Mouse (Mus musculus) limb, embryonic 11.5 days (tissue): Measurements from ENCODE around the gene Dand5. TPM values are rescaled to one million over a fixed set of nuclear protein-coding genes. Genes with fewer than 3 reads are reported as not detected.

Source experiments
- ATAC-seq: fragments of 200-750 bp; cut with Nextera tagmentation; 2 replicates; pipeline ENCODE4 v1.8.0; 2017; ENCODE audit warnings: low read depth; ENCODE audit not compliant: insufficient number of reproducible peaks, low FRiP score, low TSS enrichment
- DNase-seq: peaks from one replicate; pipeline ENCODE4 v3.0.0-alpha.2; 2015; ENCODE audit warnings: low spot score
- H3K27ac ChIP-seq: fragments of 300-500 bp; sonication (generic); replicated peaks from 2 replicates; pipeline ENCODE4 v1.5.1; 2014; ENCODE audit warnings: low read depth, mild to moderate bottlenecking, low read length
- H3K27me3 ChIP-seq: fragments of 300-500 bp; sonication (generic); 2 replicates; pipeline ENCODE4 v1.6.1; 2014; ENCODE audit warnings: mild to moderate bottlenecking, low read length, mixed read lengths; ENCODE audit not compliant: control insufficient read depth, insufficient read depth
- H3K36me3 ChIP-seq: fragments of 300-500 bp; sonication (generic); 2 replicates; pipeline ENCODE4 v1.6.1; 2014; ENCODE audit warnings: mild to moderate bottlenecking, low read length, moderate library complexity, mixed read lengths; ENCODE audit not compliant: control insufficient read depth, insufficient read depth
- H3K4me1 ChIP-seq: fragments of 300-500 bp; sonication (generic); 2 replicates; pipeline ENCODE4 v1.6.1; 2014; ENCODE audit warnings: low read length, mixed read lengths; ENCODE audit not compliant: control insufficient read depth, insufficient read depth
- H3K4me2 ChIP-seq: fragments of 300-500 bp; sonication (generic); 2 replicates; pipeline ENCODE4 v1.6.1; 2014; ENCODE audit warnings: low read depth, mild to moderate bottlenecking, moderate library complexity; ENCODE audit not compliant: severe bottlenecking
- H3K4me3 ChIP-seq: fragments of 300-500 bp; sonication (generic); 2 replicates; pipeline ENCODE4 v1.5.1; 2014; ENCODE audit warnings: low read depth, low read length
- H3K9ac ChIP-seq: fragments of 300-500 bp; sonication (generic); 2 replicates; pipeline ENCODE4 v1.6.1; 2014; ENCODE audit warnings: mild to moderate bottlenecking, low read length
- H3K9me3 ChIP-seq: fragments of 300-500 bp; sonication (generic); 2 replicates; pipeline ENCODE4 v1.6.1; 2016; ENCODE audit warnings: low read length; ENCODE audit not compliant: control insufficient read depth
- WGBS: fragments of 180-500 bp; shearing (Covaris S2); extraction: QIAGEN DNeasy Blood & Tissue Kit; methylation state at CpG from one replicate; pipeline ENCODE4 v1.1.7; 2014; 5-methylcytosine and 5-hydroxymethylcytosine counted together
- polyA plus RNA-seq: library from polyadenylated mRNA; unstranded; fragments of >200 nt; fragmentation: Nextera tagmentation; extraction: Ambion mirVana; gene quantifications from 2 replicates; pipeline ENCODE4 v1.2.1, GENCODE M21; 2014

Dand5 gene
- polyA plus RNA-seq, 1 experiment from 2014 or later, result 3.9 TPM

GRCm38 (mm10) chr8:84779519-84780224, 43.0 kb downstream of the Dand5 start:
- 1% methylated on average over 19 of the region's 19 CpGs for WGBS
- no peak for DNase-seq
- no peaks in the 10 kb centered on the region for H3K36me3 ChIP-seq
- no peak overlapping the region for H3K27ac ChIP-seq
- H3K9me3 ChIP-seq, result no peaks in the 10 kb centered on the region
- no peak overlapping the region for H3K9ac ChIP-seq
- peaks cover 35% of the 10 kb centered on the region for H3K4me1 ChIP-seq
- H3K27me3 ChIP-seq, result peaks cover 88% of the 10 kb centered on the region
- no peak overlapping the region; the same call in 1 of the 2 replicates for H3K4me3 ChIP-seq
- no peak overlapping the region for H3K4me2 ChIP-seq
- no peak for ATAC-seq

DNA sequence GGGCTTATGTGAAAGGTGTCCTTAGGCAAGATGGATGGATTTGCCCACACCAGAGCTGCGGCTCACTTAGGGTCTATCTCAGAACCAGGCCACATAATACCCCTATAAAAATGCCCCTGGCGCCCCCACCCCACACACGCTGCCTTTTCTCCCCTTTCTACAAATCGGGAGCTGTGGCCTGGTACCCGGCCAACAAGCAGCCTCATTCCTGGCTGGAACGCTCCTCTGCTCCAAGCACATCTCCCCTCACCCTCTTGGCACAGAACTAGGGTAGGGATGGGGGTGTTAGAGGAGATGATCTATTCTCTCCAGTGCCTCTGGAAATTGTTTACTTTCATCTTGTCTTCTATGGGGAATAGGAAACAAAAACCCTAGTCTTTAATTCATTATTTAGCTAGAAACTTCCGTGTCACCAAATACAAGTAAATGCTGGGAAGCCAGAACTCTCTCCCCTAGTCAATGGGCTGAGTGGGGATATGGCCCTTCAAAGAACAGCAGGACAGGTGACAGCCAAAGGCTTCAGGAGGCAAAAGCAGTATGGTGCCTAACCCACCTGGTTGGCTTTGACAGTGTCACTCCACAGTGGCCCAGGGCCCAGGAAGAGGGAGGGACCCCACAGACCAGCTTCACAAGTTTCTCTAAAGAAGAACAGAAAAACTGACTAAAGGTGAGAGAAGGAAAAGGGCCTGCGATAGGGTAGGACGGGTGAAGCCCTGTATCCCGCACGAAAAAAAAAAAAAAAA, 43.8 kb downstream of the Dand5 start:
- no peak for DNase-seq
- Histone ChIP-seq H3K36me3 (no peaks in the 10 kb centered on the region), H3K27ac (no peak overlapping the region), H3K4me3 (no peak overlapping the region), H3K4me2 (no peak overlapping the region), H3K4me1 (peaks cover 35% of the 10 kb centered on the region), H3K9ac (no peak overlapping the region), H3K9me3 (no peaks in the 10 kb centered on the region), H3K27me3 (peaks cover 85% of the 10 kb centered on the region)
- ATAC-seq, result no peak
- WGBS, result 1% methylated on average over 11 of the region's 11 CpGs

GRCm38 (mm10) chr8:84777899-84778637, 44.6 kb downstream of the Dand5 start:
- no peak overlapping the region for H3K27ac ChIP-seq
- no peaks in the 10 kb centered on the region for H3K9me3 ChIP-seq
- H3K36me3 ChIP-seq, result no peaks in the 10 kb centered on the region
- H3K9ac ChIP-seq, result no peak overlapping the region
- DNase-seq (no peak), ATAC-seq (no peak)
- 10% methylated on average over 10 of the region's 10 CpGs for WGBS
- no peak overlapping the region for H3K4me3 ChIP-seq
- H3K4me2 ChIP-seq, result no peak overlapping the region
- H3K27me3 ChIP-seq, result peaks cover 86% of the 10 kb centered on the region
- H3K4me1 ChIP-seq, result peaks cover 39% of the 10 kb centered on the region

DNA sequence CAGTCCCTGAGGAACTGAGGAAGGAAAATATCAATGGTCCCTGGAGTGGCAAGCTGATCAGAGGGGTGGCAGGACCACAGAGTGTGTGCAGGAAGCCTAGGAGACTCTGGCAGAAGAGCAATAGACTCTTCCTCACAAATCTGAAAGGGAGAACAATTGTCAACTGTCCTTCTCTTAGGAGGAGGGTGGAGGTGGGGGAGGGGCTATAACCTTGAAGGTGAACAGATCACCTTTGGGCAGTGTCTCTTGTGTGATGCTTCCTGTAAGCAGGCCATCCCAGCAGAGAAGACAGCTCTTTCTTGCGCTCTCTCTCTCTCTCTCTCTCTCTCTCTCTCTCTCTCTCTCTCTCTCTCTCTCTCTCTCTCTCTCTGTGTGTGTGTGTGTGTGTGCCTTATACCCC, 46.1 kb downstream of the Dand5 start:
- H3K9me3 ChIP-seq, result no peaks in the 10 kb centered on the region
- peaks cover 88% of the 10 kb centered on the region for H3K27me3 ChIP-seq
- no peak overlapping the region for H3K9ac ChIP-seq
- H3K27ac ChIP-seq, result no peak overlapping the region
- H3K4me2 ChIP-seq, result no peak overlapping the region
- no peak overlapping the region for H3K4me3 ChIP-seq
- 14% methylated on average over 1 of the region's 1 CpGs for WGBS
- H3K4me1 ChIP-seq, result peaks cover 40% of the 10 kb centered on the region
- H3K36me3 ChIP-seq, result no peaks in the 10 kb centered on the region
- no peak for DNase-seq
- no peak for ATAC-seq

- Histone ChIP-seq H3K27me3 (peaks cover 89% of the 10 kb centered on the region), H3K9me3 (no peaks in the 10 kb centered on the region), H3K36me3 (no peaks in the 10 kb centered on the region), H3K4me1 (peaks cover 40% of the 10 kb centered on the region), H3K27ac (no peak overlapping the region), H3K4me2 (no peak overlapping the region), H3K9ac (no peak overlapping the region), H3K4me3 (no peak overlapping the region)
- 8% methylated on average over 7 of the region's 7 CpGs for WGBS
- DNase-seq, result no peak
- no peak for ATAC-seq
Measured at GRCm38 (mm10) chr8:84775621-84776113, 47.0 kb downstream of the Dand5 start.

DNA sequence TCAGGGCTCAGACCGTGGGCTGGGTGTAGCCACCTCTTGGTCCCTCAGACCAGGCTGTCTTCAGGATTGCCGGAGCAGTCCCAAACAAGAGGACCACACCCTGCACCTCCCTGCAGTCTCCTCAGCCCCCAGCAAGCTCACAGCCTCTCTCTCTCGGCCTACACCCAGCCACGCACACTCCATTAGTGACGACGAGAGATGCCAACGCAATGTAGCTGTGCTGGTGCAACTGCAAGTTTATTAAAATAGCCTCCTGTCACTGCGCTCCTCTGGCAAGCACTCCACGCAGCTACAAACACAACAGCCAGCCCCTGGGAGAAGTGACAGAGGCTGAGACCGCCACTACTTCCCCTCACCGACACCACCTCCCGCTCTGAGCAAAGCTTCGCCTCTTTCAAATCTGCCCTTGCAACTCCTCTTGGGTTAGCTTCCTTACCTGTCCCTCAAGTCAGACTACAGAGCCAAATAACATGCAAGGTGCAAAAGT, 47.5 kb downstream of the Dand5 start:
- DNase-seq (no peak), ATAC-seq (no peak)
- H3K27me3 ChIP-seq, result peaks cover 86% of the 10 kb centered on the region
- H3K9me3 ChIP-seq, result no peaks in the 10 kb centered on the region
- H3K4me2 ChIP-seq, result no peak overlapping the region
- H3K36me3 ChIP-seq, result no peaks in the 10 kb centered on the region
- no peak overlapping the region for H3K4me3 ChIP-seq
- no peak overlapping the region for H3K27ac ChIP-seq
- H3K4me1 ChIP-seq, result peaks cover 40% of the 10 kb centered on the region
- no peak overlapping the region; the same call in 1 of the 2 replicates for H3K9ac ChIP-seq
- 2% methylated on average over 13 of the region's 13 CpGs for WGBS

GRCm38 (mm10) chr8:84774473-84774911, 48.1 kb downstream of the Dand5 start:
- Histone ChIP-seq H3K9ac (no peak overlapping the region), H3K9me3 (no peaks in the 10 kb centered on the region), H3K4me3 (no peak overlapping the region), H3K27ac (no peak overlapping the region), H3K4me2 (no peak overlapping the region), H3K4me1 (peaks cover 35% of the 10 kb centered on the region), H3K36me3 (no peaks in the 10 kb centered on the region), H3K27me3 (peaks cover 87% of the 10 kb centered on the region)
- DNase-seq (peak; percentile 55), ATAC-seq (no peak)
- WGBS, result under 1% methylated on average over 10 of the region's 10 CpGs

GRCm38 (mm10) chr8:84773833-84774232, 48.8 kb downstream of the Dand5 start:
- H3K4me2 ChIP-seq, result peak overlapping the region; percentile 47
- WGBS, result 0% methylated on average over 17 of the region's 19 CpGs
- H3K9me3 ChIP-seq, result no peaks in the 10 kb centered on the region
- ATAC-seq (no peak), DNase-seq (peak; percentile 67)
- H3K36me3 ChIP-seq, result no peaks in the 10 kb centered on the region
- no peak overlapping the region for H3K9ac ChIP-seq
- H3K27me3 ChIP-seq, result peaks cover 86% of the 10 kb centered on the region
- no peak overlapping the region for H3K27ac ChIP-seq
- peaks cover 31% of the 10 kb centered on the region for H3K4me1 ChIP-seq
- H3K4me3 ChIP-seq, result peak overlapping the region; percentile 26
